Mouse (Mus musculus) adipose tissue, adult 10 weeks (tissue): ENCODE data around the gene Tfb2m. TPM values are rescaled to one million over a fixed set of nuclear protein-coding genes. Genes with fewer than 3 reads are reported as not detected.

ENCODE experiments used
- polyA plus RNA-seq: library from polyadenylated mRNA; stranded (reverse); fragments of 350-450 nt; fragmentation: Illumina TruSeq; extraction: RNeasy Lipid Tissue Mini Kit (QIAGEN cat#74804); gene quantifications from one replicate; pipeline ENCODE4 v1.2.3, GENCODE M21; 2014; ENCODE audit warnings: low read depth, low replicate concordance

Tfb2m gene
- 21.6 TPM for polyA plus RNA-seq

GRCm38 (mm10) chr1:179545768-179546550 lies at the start of gene Tfb2m, which contains the start of gene Cnst:
Tfb2m (minus strand) TSS chr1:179546267.
Cnst (plus strand) TSS chr1:179546370.

GRCm38 (mm10) chr1:179517713-179518465 lies 28.2 kb downstream of the Tfb2m start, which contains the start of gene Smyd3:
Smyd3 (minus strand) TSS chr1:179518041.

Other genes with a start within 250 kb of the Tfb2m start
- gene Smyd3, start 28.2 kb downstream of the Tfb2m start, polyA plus RNA-seq, result 5.5 TPM
- gene Cnst, start 103 bp upstream of the Tfb2m start, polyA plus RNA-seq, result 14.0 TPM
- 38.8 TPM for gene Sccpdh, start 121.9 kb upstream of the Tfb2m start, polyA plus RNA-seq
- gene Kif28, start 199.0 kb upstream of the Tfb2m start, polyA plus RNA-seq, result not detected